Mouse (Mus musculus): ENCODE data around the gene Kat2a. TPM values are rescaled to one million over a fixed set of nuclear protein-coding genes. Genes with fewer than 3 reads are reported as not detected.

Kat2a gene
- polyA plus RNA-seq, 2 experiments: 12.7 to 13.0 TPM

GRCm38 (mm10) chr11:100750127-100750526 is 37.9 kb upstream of the Kat2a start:
- H3K4me3 ChIP-seq (ENCODE audit: insufficient read depth in 1 of 2, low read depth in 2 of 2, low read length in 2 of 2): no peak overlapping the region
- no peak overlapping the region for H3K27ac ChIP-seq
- no peak for ATAC-seq (ENCODE audit: insufficient read depth)
- no peak overlapping the region for H3K9ac ChIP-seq (replicated peaks)
- 70% methylated on average over 16 of the region's 16 CpGs for WGBS (ENCODE audit: insufficient replicate concordance)
- 0 out of 4 replicates have a peak, but pooled peaks cover 0 to 5% of the 10 kb centered on the region in 2 experiments for H3K4me1 ChIP-seq (replicated peaks; ENCODE audit: control insufficient read depth in 2 of 2, insufficient read depth in 2 of 2, low read length in 1 of 2)
- no peaks in the 10 kb centered on the region for H3K36me3 ChIP-seq (replicated peaks; ENCODE audit: control insufficient read depth, insufficient read depth, low read depth)
- no peak for DNase-seq (ENCODE audit: low read depth in 3 of 3, low spot score in 3 of 3)
- no peak overlapping the region for H3K4me2 ChIP-seq (ENCODE audit: low read depth)
- no peak for TF ChIP-seq EP300 (IDR thresholded peaks at IDR 0.05; ENCODE audit: low read depth)
- no peak for TF ChIP-seq CTCF (IDR thresholded peaks at IDR 0.05; ENCODE audit: low read depth)
- H3K9me3 ChIP-seq (ENCODE audit: control insufficient read depth, low read length): no peaks in the 10 kb centered on the region
- H3K27me3 ChIP-seq (ENCODE audit: control insufficient read depth, insufficient read depth, low read length): peaks cover 16% of the 10 kb centered on the region

GRCm38 (mm10) chr11:100749469-100749868 is 37.2 kb upstream of the Kat2a start:
- Histone ChIP-seq H3K4me1 (replicated peaks; ENCODE audit: control insufficient read depth in 2 of 2, insufficient read depth in 2 of 2, low read length in 1 of 2) (0 out of 4 replicates have a peak, but pooled peaks cover 0 to 5% of the 10 kb centered on the region in 2 experiments), H3K36me3 (replicated peaks; ENCODE audit: control insufficient read depth, insufficient read depth, low read depth) (no peaks in the 10 kb centered on the region), H3K27ac (no peak overlapping the region), H3K9ac (replicated peaks) (no peak overlapping the region), H3K27me3 (ENCODE audit: control insufficient read depth, insufficient read depth, low read length) (peaks cover 16% of the 10 kb centered on the region), H3K4me2 (ENCODE audit: low read depth) (no peak overlapping the region), H3K4me3 (ENCODE audit: insufficient read depth in 1 of 2, low read depth in 2 of 2, low read length in 2 of 2) (no peak overlapping the region), H3K9me3 (ENCODE audit: control insufficient read depth, low read length) (no peaks in the 10 kb centered on the region)
- DNase-seq (ENCODE audit: low read depth in 3 of 3, low spot score in 3 of 3) (no peak), ATAC-seq (ENCODE audit: insufficient read depth) (no peak)
- TF ChIP-seq EP300 (IDR thresholded peaks at IDR 0.05; ENCODE audit: low read depth) (no peak), CTCF (IDR thresholded peaks at IDR 0.05; ENCODE audit: low read depth) (no peak)
- WGBS (ENCODE audit: insufficient replicate concordance): 32% methylated on average over 25 of the region's 25 CpGs

GRCm38 (mm10) chr11:100748620-100749019 is 36.4 kb upstream of the Kat2a start:
- no peak for TF ChIP-seq CTCF (IDR thresholded peaks at IDR 0.05; ENCODE audit: low read depth)
- no peak for TF ChIP-seq EP300 (IDR thresholded peaks at IDR 0.05; ENCODE audit: low read depth)
- ATAC-seq (ENCODE audit: insufficient read depth): no peak
- no peaks in the 10 kb centered on the region for H3K36me3 ChIP-seq (replicated peaks; ENCODE audit: control insufficient read depth, insufficient read depth, low read depth)
- DNase-seq (ENCODE audit: low read depth in 3 of 3, low spot score in 3 of 3): no peak
- H3K9ac ChIP-seq (replicated peaks): no peak overlapping the region
- H3K4me1 ChIP-seq (replicated peaks; ENCODE audit: control insufficient read depth in 2 of 2, insufficient read depth in 2 of 2, low read length in 1 of 2): 0 out of 4 replicates have a peak, but pooled peaks cover 0 to 5% of the 10 kb centered on the region in 2 experiments
- no peak overlapping the region for H3K27ac ChIP-seq
- peaks cover 16% of the 10 kb centered on the region for H3K27me3 ChIP-seq (ENCODE audit: control insufficient read depth, insufficient read depth, low read length)
- WGBS (ENCODE audit: insufficient replicate concordance): 34% methylated on average over 4 of the region's 4 CpGs
- no peak overlapping the region for H3K4me3 ChIP-seq (ENCODE audit: insufficient read depth in 1 of 2, low read depth in 2 of 2, low read length in 2 of 2)
- no peaks in the 10 kb centered on the region for H3K9me3 ChIP-seq (ENCODE audit: control insufficient read depth, low read length)
- no peak overlapping the region for H3K4me2 ChIP-seq (ENCODE audit: low read depth)

DNA sequence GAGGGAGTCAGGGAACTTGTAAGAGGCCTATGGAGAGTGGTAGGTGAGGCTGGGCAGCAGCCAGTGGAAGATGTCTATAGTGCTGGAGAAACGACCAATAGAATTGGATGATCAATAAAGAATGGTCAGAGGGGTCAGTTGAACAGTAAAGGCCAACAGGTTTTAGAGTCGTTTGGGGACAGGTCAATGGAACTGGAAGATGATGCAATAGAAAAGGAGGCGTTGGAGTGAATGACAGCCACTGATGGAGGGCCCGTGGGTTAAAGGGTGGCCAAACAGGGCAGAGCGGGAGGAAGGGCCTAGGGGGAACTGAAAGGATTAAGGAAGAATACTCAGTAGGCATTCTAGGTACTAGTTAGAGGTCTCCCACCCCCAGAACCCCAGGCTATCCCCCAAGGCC is 34.8 kb upstream of the Kat2a start:
- ATAC-seq (ENCODE audit: insufficient read depth) (peak; percentile 40; the same call in 1 of the 2 replicates), DNase-seq (ENCODE audit: low read depth in 3 of 3, low spot score in 3 of 3) (no peak)
- Histone ChIP-seq H3K4me2 (ENCODE audit: low read depth) (no peak overlapping the region), H3K9ac (replicated peaks) (no peak overlapping the region), H3K4me3 (ENCODE audit: insufficient read depth in 1 of 2, low read depth in 2 of 2, low read length in 2 of 2) (no peak overlapping the region), H3K27me3 (ENCODE audit: control insufficient read depth, insufficient read depth, low read length) (peaks cover 16% of the 10 kb centered on the region), H3K27ac (no peak overlapping the region), H3K9me3 (ENCODE audit: control insufficient read depth, low read length) (no peaks in the 10 kb centered on the region), H3K4me1 (replicated peaks; ENCODE audit: control insufficient read depth in 2 of 2, insufficient read depth in 2 of 2, low read length in 1 of 2) (0 out of 4 replicates have a peak, but pooled peaks cover 0 to 5% of the 10 kb centered on the region in 2 experiments), H3K36me3 (replicated peaks; ENCODE audit: control insufficient read depth, insufficient read depth, low read depth) (no peaks in the 10 kb centered on the region)
- WGBS (ENCODE audit: insufficient replicate concordance): 38% methylated on average over 5 of the region's 5 CpGs
- TF ChIP-seq CTCF (IDR thresholded peaks at IDR 0.05; ENCODE audit: low read depth) (no peak), EP300 (IDR thresholded peaks at IDR 0.05; ENCODE audit: low read depth) (no peak)

DNA sequence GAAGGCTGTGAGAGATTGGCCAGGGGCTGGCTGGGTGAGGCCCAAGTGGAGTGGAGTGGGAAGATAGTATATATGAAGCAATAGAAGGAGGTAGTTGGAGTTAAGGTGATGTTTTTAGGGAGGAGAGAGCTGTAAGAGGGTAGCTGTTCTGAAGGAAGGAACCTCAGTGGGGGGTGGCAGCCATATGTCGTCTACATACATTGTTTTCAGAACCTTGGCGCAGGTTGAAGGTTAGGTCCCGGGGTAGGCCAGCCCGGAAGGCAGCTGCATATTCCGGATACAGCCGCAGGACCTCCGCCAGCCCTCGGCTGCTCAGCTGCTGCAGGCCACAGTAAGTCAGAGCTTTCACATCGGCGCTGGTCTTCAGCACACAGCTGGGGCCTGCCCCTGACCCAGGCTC is 34.3 kb upstream of the Kat2a start:
- WGBS (ENCODE audit: insufficient replicate concordance): 84% methylated on average over 10 of the region's 10 CpGs
- Histone ChIP-seq H3K4me3 (ENCODE audit: insufficient read depth in 1 of 2, low read depth in 2 of 2, low read length in 2 of 2) (no peak overlapping the region), H3K9ac (replicated peaks) (no peak overlapping the region), H3K36me3 (replicated peaks; ENCODE audit: control insufficient read depth, insufficient read depth, low read depth) (no peaks in the 10 kb centered on the region), H3K27me3 (ENCODE audit: control insufficient read depth, insufficient read depth, low read length) (peaks cover 16% of the 10 kb centered on the region), H3K27ac (no peak overlapping the region), H3K4me1 (replicated peaks; ENCODE audit: control insufficient read depth in 2 of 2, insufficient read depth in 2 of 2, low read length in 1 of 2) (0 out of 4 replicates have a peak, but pooled peaks cover 0 to 5% of the 10 kb centered on the region in 2 experiments), H3K9me3 (ENCODE audit: control insufficient read depth, low read length) (no peaks in the 10 kb centered on the region), H3K4me2 (ENCODE audit: low read depth) (no peak overlapping the region)
- TF ChIP-seq CTCF (IDR thresholded peaks at IDR 0.05; ENCODE audit: low read depth) (no peak), EP300 (IDR thresholded peaks at IDR 0.05; ENCODE audit: low read depth) (no peak)
- no peak for DNase-seq (ENCODE audit: low read depth in 3 of 3, low spot score in 3 of 3)
- no peak for ATAC-seq (ENCODE audit: insufficient read depth)

All from liver, embryonic 14.5 days (tissue).